Mouse (Mus musculus) G1E (cell line): Measurements from ENCODE around the gene AU018091.

Experiments used
- CTCF ChIP-seq: IDR thresholded peaks from 2 replicates; pipeline ENCODE4 v1.5.1; 2012; ENCODE audit warnings: low read depth, low read length, inconsistent platforms, mixed read lengths
- GATA1 ChIP-seq: IDR thresholded peaks from 2 replicates; pipeline ENCODE4 v1.6.1; 2012; ENCODE audit warnings: borderline replicate concordance, low read length, inconsistent platforms, mixed read lengths
- POLR2AphosphoS5 ChIP-seq: IDR thresholded peaks from 2 replicates; pipeline ENCODE4 v1.6.1; 2012; ENCODE audit warnings: low read depth, low read length, inconsistent platforms; ENCODE audit not compliant: insufficient replicate concordance

DNA sequence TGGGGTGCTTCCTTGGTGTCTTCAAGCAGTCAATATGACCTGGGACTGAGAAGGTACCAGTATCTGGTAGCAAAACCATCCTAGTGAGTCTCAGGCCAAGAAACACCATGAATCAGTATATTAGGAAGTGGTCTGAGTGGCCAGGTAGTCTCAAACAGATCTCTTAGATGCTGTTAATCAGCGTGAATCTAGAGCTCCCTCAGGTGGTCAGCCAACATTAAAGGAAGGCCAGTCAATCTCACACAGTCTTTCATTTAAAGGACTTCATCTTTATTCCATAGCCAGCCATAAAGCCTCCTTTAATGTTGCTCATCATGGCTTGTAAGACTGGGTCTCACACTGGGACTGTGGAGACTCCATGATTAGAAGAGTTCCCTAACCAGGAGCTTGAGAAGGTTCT is 25.7 kb downstream of the AU018091 start:
- TF ChIP-seq GATA1 = no peak
- no peak for TF ChIP-seq CTCF
- no peak for TF ChIP-seq POLR2AphosphoS5
